Mouse (Mus musculus) neural tube, embryonic 11.5 days (tissue): Measurements from ENCODE around the gene Foxred1. TPM values are rescaled to one million over a fixed set of nuclear protein-coding genes. Genes with fewer than 3 reads are reported as not detected.

Experiments used
- ATAC-seq: fragments of 200-750 bp; cut with Nextera tagmentation; 2 replicates; pipeline ENCODE4 v1.8.0; 2017; ENCODE audit warnings: moderate number of reproducible peaks, mild to moderate bottlenecking, moderate TSS enrichment, moderate library complexity; ENCODE audit not compliant: insufficient read depth, low FRiP score, low TSS enrichment
- DNase-seq: peaks from one replicate; pipeline ENCODE4 v3.0.0-alpha.2; 2015; ENCODE audit warnings: low spot score
- H3K27ac ChIP-seq: fragments of 300-500 bp; sonication (generic); 2 replicates; pipeline ENCODE4 v1.5.1; 2014; ENCODE audit warnings: low read depth, mild to moderate bottlenecking, low read length
- H3K27me3 ChIP-seq: fragments of 300-500 bp; sonication (generic); 2 replicates; pipeline ENCODE4 v1.6.1; 2014; ENCODE audit warnings: mild to moderate bottlenecking, low read length, mixed read lengths; ENCODE audit not compliant: control insufficient read depth, insufficient read depth
- H3K36me3 ChIP-seq: fragments of 300-500 bp; sonication (generic); 2 replicates; pipeline ENCODE4 v1.6.1; 2014; ENCODE audit warnings: mild to moderate bottlenecking, low read length, moderate library complexity, mixed read lengths; ENCODE audit not compliant: control insufficient read depth, insufficient read depth
- H3K4me1 ChIP-seq: fragments of 300-500 bp; sonication (generic); 2 replicates; pipeline ENCODE4 v1.6.1; 2014; ENCODE audit warnings: low read length, mixed read lengths; ENCODE audit not compliant: control insufficient read depth, insufficient read depth
- H3K4me2 ChIP-seq: fragments of 300-500 bp; sonication (generic); 2 replicates; pipeline ENCODE4 v1.6.1; 2014; ENCODE audit warnings: low read depth, mild to moderate bottlenecking, moderate library complexity
- H3K4me3 ChIP-seq: fragments of 300-500 bp; sonication (generic); 2 replicates; pipeline ENCODE4 v1.5.1; 2014; ENCODE audit warnings: low read depth, low read length
- H3K9ac ChIP-seq: fragments of 300-500 bp; sonication (generic); 2 replicates; pipeline ENCODE4 v1.6.1; 2014; ENCODE audit warnings: mild to moderate bottlenecking, low read length
- H3K9me3 ChIP-seq: fragments of 300-500 bp; sonication (generic); 2 replicates; pipeline ENCODE4 v1.6.1; 2016; ENCODE audit warnings: low read length; ENCODE audit not compliant: control insufficient read depth
- WGBS: fragments of 180-500 bp; shearing (Covaris S2); extraction: QIAGEN DNeasy Blood & Tissue Kit; methylation state at CpG from one replicate; pipeline ENCODE4 v1.1.7; 2014; 5-methylcytosine and 5-hydroxymethylcytosine counted together
- polyA plus RNA-seq: library from polyadenylated mRNA; unstranded; fragments of >200 nt; fragmentation: Nextera tagmentation; extraction: Ambion mirVana; gene quantifications from 2 replicates; pipeline ENCODE4 v1.2.1, GENCODE M21; 2014

Gene Foxred1
- polyA plus RNA-seq, 1 experiment from 2014 or later = 35.6 TPM

DNA sequence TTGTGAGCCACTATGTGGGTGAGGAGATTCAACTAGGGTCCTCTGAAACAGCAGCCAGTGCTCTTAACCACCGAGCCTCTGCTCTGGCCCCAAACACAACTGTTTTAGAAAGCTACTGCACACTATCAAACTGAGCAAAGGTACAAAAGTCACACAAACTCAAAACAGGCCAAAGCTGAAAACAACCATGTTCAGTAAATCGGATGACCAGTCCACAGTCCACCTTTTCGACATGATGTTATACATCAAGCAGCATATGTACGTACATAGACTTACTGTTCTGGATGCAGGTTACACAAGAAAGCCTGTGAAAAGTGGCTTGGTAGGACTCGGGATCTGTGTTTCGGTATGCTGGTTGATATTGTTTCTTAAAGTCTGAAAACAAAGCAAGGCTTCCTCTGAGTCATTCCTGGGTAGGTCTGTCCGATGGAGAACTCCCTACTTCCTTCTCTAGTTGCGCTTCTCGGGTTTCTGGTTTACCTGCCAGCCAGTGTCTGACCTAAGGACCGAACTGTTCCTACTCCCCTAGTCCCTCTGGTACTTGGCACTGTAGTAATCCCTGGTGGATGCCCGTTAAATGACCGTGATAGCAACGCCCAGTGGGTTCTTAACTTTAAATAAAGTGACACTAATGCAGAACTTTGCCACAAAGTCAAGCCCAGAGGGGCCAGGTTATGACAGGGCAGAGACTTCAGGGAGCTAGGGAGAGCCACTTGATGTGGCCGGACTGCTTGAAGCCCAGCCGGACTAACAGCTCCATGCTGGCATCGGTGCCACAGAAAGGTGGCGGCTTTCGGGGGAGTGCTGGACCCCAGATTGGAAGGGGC is 11.7 kb downstream of the Foxred1 start:
- ATAC-seq = peak; percentile 20
- no peak overlapping the region; the same call in 1 of the 2 replicates for H3K27ac ChIP-seq
- WGBS = 28% methylated on average over 18 of the region's 18 CpGs

DNA sequence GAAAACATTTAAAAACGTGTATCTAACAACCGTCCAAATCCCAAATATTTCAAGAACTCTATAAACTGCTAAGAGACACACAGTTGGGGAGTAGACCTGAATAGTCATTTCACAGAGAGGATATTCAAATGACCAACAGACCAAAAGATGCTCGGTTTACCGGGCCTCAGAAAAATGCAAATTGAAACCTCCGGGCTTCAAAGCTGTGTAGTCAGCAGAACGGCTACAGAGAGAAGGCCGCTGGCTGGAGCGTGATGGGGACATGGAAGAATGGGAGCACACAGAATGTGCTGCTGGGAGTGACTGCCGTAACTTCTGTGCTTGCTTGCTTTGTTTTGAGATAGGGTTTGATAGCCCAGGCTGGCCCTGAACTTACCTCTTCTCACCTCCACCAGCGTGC is 12.5 kb downstream of the Foxred1 start:
- Histone ChIP-seq H3K4me3 (no peak overlapping the region), H3K9ac (no peak overlapping the region), H3K27me3 (no peaks in the 10 kb centered on the region), H3K4me1 (no peaks in the 10 kb centered on the region; the same call in 1 of the 2 replicates), H3K4me2 (no peak overlapping the region), H3K36me3 (no peaks in the 10 kb centered on the region), H3K9me3 (no peaks in the 10 kb centered on the region), H3K27ac (no peak overlapping the region)
- 80% methylated on average over 10 of the region's 10 CpGs for WGBS
- ATAC-seq = no peak
- no peak for DNase-seq

More for the DNA sequence above, 11.7 kb downstream of the Foxred1 start:
- no peaks in the 10 kb centered on the region for H3K36me3 ChIP-seq
- peak overlapping the region; percentile 66 for H3K4me2 ChIP-seq
- H3K4me1 ChIP-seq = no peaks in the 10 kb centered on the region; the same call in 1 of the 2 replicates
- no peak for DNase-seq
- peak overlapping the region; percentile 84 for H3K9ac ChIP-seq
- peak overlapping the region; percentile 63 for H3K4me3 ChIP-seq
- H3K27me3 ChIP-seq = no peaks in the 10 kb centered on the region
- H3K9me3 ChIP-seq = no peaks in the 10 kb centered on the region

DNA sequence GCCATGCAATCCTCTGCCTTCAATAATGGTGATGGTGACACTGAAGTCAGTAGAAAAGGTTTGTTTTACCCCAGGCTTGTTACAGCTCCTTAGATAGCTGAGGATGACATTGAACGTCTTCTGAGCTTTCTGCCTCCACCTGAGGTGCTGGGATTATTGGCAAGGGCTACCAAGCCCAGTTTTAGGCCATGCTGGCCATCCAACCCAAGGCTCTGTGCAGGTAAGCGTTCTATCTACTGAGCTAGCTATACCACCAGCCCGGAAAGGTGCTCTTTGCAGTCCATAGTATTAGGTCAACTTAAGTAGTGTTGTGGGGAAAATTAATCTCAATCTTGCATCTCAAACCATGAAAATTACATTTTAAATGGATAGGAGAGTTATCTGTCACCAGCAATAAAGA is 13.2 kb downstream of the Foxred1 start:
- DNase-seq = no peak
- H3K27ac ChIP-seq = no peak overlapping the region

DNA sequence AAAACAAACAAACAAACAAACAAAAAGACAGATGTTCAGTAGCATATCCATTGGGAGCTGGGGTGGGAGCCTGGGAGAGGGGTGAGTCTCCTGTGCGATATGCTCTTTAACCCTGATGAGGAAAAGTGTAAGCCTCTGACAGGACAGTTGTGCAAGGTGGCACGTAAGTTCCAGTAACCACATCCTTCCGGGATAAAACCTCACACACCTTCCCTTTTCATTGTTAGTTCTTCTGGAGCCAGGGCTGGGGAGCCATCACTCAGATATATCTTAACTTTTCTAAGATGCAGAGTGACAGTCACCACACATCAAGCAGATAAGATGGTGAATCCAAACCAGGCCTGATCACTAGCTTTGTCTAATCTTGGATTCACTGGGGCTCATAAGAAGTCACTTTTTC is 16.8 kb downstream of the Foxred1 start:
- H3K27ac ChIP-seq = no peak overlapping the region
- ATAC-seq (no peak), DNase-seq (no peak)
- H3K36me3 ChIP-seq = no peaks in the 10 kb centered on the region; the same call in 1 of the 2 replicates
- H3K27me3 ChIP-seq = no peaks in the 10 kb centered on the region
- no peaks in the 10 kb centered on the region for H3K9me3 ChIP-seq
- H3K4me1 ChIP-seq = no peaks in the 10 kb centered on the region
- H3K4me3 ChIP-seq = no peak overlapping the region
- H3K4me2 ChIP-seq = no peak overlapping the region
- WGBS = 91% methylated on average over 3 of the region's 3 CpGs
- no peak overlapping the region for H3K9ac ChIP-seq

More for the DNA sequence above, 13.2 kb downstream of the Foxred1 start:
- Histone ChIP-seq H3K4me1 (no peaks in the 10 kb centered on the region; the same call in 1 of the 2 replicates), H3K4me3 (no peak overlapping the region), H3K27me3 (no peaks in the 10 kb centered on the region), H3K9ac (no peak overlapping the region), H3K4me2 (no peak overlapping the region), H3K36me3 (no peaks in the 10 kb centered on the region), H3K9me3 (no peaks in the 10 kb centered on the region)
- 87% methylated on average over 3 of the region's 3 CpGs for WGBS
- ATAC-seq = no peak

DNA sequence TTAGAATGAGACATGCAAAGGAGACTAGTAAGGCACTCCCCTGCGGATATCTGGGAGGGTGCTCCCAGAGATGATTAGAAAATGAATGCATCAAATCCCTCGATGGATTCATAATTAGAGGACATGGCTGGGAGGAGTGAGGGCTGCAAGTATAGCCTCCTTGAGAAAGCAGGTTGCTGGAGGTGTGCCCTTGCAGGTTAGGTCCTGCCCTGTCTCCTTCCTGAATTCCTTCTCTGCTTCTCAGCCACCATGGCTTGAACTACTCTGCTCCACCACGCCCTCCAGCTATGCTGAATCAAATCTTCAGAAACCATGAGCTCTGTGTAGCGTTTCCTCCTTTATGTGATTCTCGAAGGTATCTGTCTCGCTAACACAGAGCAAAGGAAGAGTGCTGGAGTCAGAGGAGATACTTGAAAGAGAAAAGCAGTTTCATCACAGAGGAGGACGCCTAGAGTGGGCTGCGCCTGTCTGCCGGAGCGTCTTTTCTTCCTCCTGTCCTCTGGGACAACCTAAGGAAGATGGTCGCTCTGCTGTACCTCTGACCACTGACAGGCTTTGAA is 17.8 kb downstream of the Foxred1 start:
- Histone ChIP-seq H3K4me1 (no peaks in the 10 kb centered on the region), H3K27me3 (no peaks in the 10 kb centered on the region), H3K9me3 (no peaks in the 10 kb centered on the region), H3K4me2 (no peak overlapping the region), H3K27ac (no peak overlapping the region), H3K36me3 (peaks cover 3% of the 10 kb centered on the region; the same call in 1 of the 2 replicates), H3K4me3 (no peak overlapping the region), H3K9ac (no peak overlapping the region)
- DNase-seq (no peak), ATAC-seq (no peak)
- 80% methylated on average over 11 of the region's 11 CpGs for WGBS

DNA sequence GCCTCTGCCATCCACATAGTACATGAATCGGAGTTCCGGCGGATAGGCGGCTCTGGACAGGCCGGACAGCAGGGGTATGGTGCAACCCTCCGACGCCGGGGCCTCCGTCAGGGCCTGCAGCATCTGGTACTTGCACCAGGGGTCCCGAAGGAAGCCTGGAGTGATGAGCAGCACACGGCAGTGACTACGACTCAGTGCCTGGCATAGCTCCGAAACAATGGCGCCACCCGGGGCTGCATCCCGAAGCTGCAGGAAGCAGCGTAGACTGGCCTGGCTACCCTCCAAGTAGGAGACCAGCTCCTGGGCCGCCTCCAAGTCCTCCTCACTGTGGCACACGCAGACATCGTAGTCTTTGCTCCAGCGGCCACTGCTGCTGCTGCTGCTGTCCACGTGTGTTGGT is 22.2 kb downstream of the Foxred1 start:
- H3K27ac ChIP-seq = no peak overlapping the region
- no peaks in the 10 kb centered on the region for H3K27me3 ChIP-seq
- H3K36me3 ChIP-seq = peaks cover 3% of the 10 kb centered on the region; the same call in 1 of the 2 replicates
- ATAC-seq (no peak), DNase-seq (no peak)
- WGBS = 82% methylated on average over 22 of the region's 22 CpGs
- no peak overlapping the region for H3K9ac ChIP-seq
- H3K4me2 ChIP-seq = no peak overlapping the region
- no peak overlapping the region for H3K4me3 ChIP-seq
- no peaks in the 10 kb centered on the region for H3K4me1 ChIP-seq
- no peaks in the 10 kb centered on the region for H3K9me3 ChIP-seq

DNA sequence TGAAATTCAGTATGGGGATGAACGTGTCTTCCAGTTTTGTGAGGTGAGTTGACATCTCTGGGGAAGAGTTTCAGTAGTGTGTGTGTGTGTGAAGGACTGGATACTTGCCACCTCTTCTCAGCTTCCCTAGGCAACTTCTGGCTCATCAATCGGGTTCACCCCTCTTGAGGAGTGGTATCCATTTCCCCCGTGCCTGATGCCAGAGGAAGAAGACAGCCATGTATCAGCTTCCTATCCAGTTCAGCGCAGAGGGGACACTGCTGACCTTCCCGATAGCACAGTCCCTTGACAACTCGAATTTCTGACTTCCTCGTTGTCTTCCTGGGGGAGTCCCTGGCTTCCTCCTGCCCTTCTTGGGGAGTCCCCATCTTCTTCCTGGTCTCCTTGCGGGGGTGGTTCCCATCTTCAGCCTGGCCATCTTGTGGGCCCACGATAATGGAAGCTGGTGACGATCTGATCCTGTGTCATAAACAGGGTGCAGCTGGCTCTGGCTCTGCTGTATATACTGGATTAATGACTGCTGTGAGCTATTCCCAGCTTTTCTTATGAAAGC is 23.4 kb downstream of the Foxred1 start:
- WGBS = 91% methylated on average over 10 of the region's 10 CpGs
- Histone ChIP-seq H3K27ac (no peak overlapping the region), H3K4me3 (no peak overlapping the region), H3K36me3 (peaks cover 3% of the 10 kb centered on the region; the same call in 1 of the 2 replicates), H3K9me3 (no peaks in the 10 kb centered on the region), H3K4me1 (no peaks in the 10 kb centered on the region), H3K27me3 (no peaks in the 10 kb centered on the region), H3K9ac (no peak overlapping the region), H3K4me2 (no peak overlapping the region)
- DNase-seq = no peak
- ATAC-seq = no peak

DNA sequence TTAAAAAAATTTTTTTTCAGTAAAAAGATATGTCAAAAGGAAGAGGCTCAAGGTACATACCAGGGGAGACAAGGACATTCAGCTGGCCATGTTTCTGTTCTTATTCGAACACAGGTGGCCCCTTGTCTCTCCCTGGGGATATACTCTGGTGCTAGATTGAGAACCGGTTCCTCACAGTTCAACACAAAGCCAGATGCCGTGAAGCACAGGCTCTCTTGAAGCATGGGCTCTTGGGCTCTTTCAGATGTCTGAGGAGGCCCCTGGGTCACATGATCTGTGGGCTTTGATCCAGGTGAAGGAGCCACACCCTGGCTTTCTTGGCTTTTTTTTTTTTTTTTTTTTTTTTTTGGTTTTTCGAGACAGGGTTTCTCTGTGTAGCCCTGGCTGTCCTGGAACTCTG is 24.4 kb downstream of the Foxred1 start:
- Histone ChIP-seq H3K27me3 (no peaks in the 10 kb centered on the region), H3K9ac (no peak overlapping the region), H3K4me3 (no peak overlapping the region), H3K4me1 (no peaks in the 10 kb centered on the region), H3K4me2 (no peak overlapping the region), H3K36me3 (peaks cover 3% of the 10 kb centered on the region; the same call in 1 of the 2 replicates), H3K27ac (no peak overlapping the region), H3K9me3 (no peaks in the 10 kb centered on the region)
- ATAC-seq (no peak), DNase-seq (no peak)
- 89% methylated on average over 3 of the region's 4 CpGs for WGBS
